Mouse (Mus musculus): Measurements from ENCODE around the gene Cnn3. TPM values are rescaled to one million over a fixed set of nuclear protein-coding genes. Genes with fewer than 3 reads are reported as not detected.

The Cnn3 gene
- polyA plus RNA-seq, 1 experiment from 2014 or later: 668 TPM

DNA sequence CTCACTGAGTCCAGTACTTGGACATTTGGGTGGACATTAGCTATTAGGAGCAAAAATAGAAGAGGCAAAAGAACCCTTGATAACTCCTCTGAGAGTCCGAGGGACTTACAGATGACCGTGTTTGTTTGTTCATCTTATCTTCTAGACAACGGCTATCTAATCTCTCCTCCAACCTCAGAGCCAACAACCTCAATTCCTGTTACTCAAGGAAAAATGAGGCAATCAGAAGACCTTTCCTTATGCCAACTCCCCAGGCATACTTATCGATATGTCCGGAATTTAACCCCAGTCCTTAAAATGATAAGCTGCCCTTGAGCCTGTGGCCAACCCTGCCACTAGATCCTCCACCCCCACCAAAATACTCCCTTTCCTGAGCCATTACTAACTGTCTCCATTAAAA lies 74.4 kb downstream of the Cnn3 start:
- no peaks in the 10 kb centered on the region for H3K27me3 ChIP-seq (ENCODE audit: insufficient read depth, low read length)
- ATAC-seq (ENCODE audit: low FRiP score, low TSS enrichment): no peak
- H3K36me3 ChIP-seq (ENCODE audit: insufficient read depth, low read length): no peaks in the 10 kb centered on the region
- H3K4me3 ChIP-seq (ENCODE audit: low read length): no peak overlapping the region
- H3K9ac ChIP-seq (replicated peaks; ENCODE audit: low read length): no peak overlapping the region
- no peaks in the 10 kb centered on the region; the same call in 1 of the 2 replicates for H3K4me1 ChIP-seq (ENCODE audit: insufficient read depth, low read length)
- WGBS: 88% methylated on average over 5 of the region's 5 CpGs
- H3K27ac ChIP-seq (ENCODE audit: low read length): no peak overlapping the region
- H3K4me2 ChIP-seq (replicated peaks; ENCODE audit: low read depth, low read length): no peak overlapping the region
- no peaks in the 10 kb centered on the region for H3K9me3 ChIP-seq (ENCODE audit: low read length)

DNA sequence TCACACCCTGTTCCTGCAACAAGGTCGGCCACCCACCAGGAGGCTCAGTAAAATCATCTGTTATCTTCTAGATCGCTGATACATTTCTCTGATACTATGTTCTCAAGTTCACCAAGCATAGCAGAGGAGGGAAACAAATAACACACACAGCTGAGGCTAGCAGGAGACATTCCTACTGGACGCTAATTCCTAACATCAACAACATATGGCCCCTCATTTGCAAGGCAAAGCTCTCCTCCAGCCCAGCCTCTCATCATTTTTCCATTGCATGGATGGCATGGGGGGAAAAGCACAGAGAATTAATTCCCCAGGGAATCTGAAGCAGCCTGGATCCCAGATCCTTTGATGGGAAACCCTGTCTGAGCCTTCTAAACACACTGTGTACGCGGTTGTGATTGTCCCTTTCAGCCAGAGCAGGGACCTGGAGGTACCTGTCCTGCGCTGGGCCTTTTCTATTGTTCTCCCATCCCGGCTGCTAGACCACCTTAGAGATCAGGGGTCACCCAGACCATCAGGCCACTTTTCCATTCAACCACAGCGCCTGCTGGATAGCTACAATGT lies 78.7 kb downstream of the Cnn3 start:
- ATAC-seq (ENCODE audit: low FRiP score, low TSS enrichment): no peak
- H3K4me2 ChIP-seq (replicated peaks; ENCODE audit: low read depth, low read length): no peak overlapping the region
- no peaks in the 10 kb centered on the region for H3K9me3 ChIP-seq (ENCODE audit: low read length)
- WGBS: 82% methylated on average over 8 of the region's 8 CpGs
- H3K9ac ChIP-seq (replicated peaks; ENCODE audit: low read length): no peak overlapping the region
- H3K4me3 ChIP-seq (ENCODE audit: low read length): no peak overlapping the region
- H3K27ac ChIP-seq (ENCODE audit: low read length): no peak overlapping the region
- H3K4me1 ChIP-seq (ENCODE audit: insufficient read depth, low read length): no peaks in the 10 kb centered on the region; the same call in 1 of the 2 replicates
- H3K36me3 ChIP-seq (ENCODE audit: insufficient read depth, low read length): no peaks in the 10 kb centered on the region
- H3K27me3 ChIP-seq (ENCODE audit: insufficient read depth, low read length): no peaks in the 10 kb centered on the region

DNA sequence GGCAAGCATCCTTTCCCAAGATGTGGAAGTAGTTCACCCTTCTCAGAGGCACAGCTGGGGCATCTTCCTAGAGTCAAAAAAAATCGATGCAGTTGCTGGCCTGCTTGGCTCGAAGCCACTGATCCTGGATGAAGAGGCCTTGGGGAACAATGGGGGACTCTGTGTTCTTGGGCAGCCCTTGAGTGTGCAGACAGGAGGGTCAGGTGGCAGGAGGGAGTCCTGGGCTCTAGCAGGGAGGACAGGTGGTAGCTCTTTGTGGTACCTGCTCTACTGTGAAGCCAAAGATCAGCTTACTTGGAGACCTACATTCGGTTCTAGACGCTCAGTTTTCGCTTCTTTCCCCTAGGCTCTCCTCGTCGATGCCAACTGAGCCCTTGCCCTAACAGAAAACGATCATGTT lies 79.9 kb downstream of the Cnn3 start:
- WGBS: 83% methylated on average over 8 of the region's 8 CpGs
- H3K4me3 ChIP-seq (ENCODE audit: low read length): no peak overlapping the region
- no peak overlapping the region for H3K4me2 ChIP-seq (replicated peaks; ENCODE audit: low read depth, low read length)
- ATAC-seq (ENCODE audit: low FRiP score, low TSS enrichment): 0 out of 2 replicates have a peak, but pooled peaks have one; percentile 23
- no peak overlapping the region for H3K9ac ChIP-seq (replicated peaks; ENCODE audit: low read length)
- H3K27ac ChIP-seq (ENCODE audit: low read length): no peak overlapping the region
- H3K27me3 ChIP-seq (ENCODE audit: insufficient read depth, low read length): no peaks in the 10 kb centered on the region
- H3K36me3 ChIP-seq (ENCODE audit: insufficient read depth, low read length): no peaks in the 10 kb centered on the region
- H3K9me3 ChIP-seq (ENCODE audit: low read length): no peaks in the 10 kb centered on the region
- no peaks in the 10 kb centered on the region for H3K4me1 ChIP-seq (ENCODE audit: insufficient read depth, low read length)

DNA sequence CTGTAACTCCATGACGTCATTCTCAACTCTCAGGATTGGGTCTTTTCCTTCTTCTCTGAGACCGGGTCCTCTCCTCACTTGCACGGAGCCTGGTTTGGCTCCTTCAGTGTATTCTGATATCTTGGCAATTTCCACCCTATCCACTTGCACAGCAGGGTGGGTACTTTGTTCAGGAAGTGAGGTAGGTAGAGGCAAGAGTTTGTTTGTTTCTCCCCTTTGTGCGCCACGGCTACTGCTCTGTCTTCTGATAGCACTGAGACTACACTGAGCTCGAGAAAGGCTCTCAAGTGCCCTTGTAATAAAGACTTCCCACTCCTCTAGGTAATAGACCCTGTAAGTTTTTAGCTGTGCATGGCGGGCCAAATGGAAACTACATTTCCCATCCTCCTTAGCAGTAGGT lies 80.5 kb downstream of the Cnn3 start:
- WGBS: 85% methylated on average over 7 of the region's 7 CpGs
- no peak for ATAC-seq (ENCODE audit: low FRiP score, low TSS enrichment)
- H3K4me3 ChIP-seq (ENCODE audit: low read length): no peak overlapping the region
- H3K36me3 ChIP-seq (ENCODE audit: insufficient read depth, low read length): no peaks in the 10 kb centered on the region
- no peaks in the 10 kb centered on the region for H3K27me3 ChIP-seq (ENCODE audit: insufficient read depth, low read length)
- H3K9me3 ChIP-seq (ENCODE audit: low read length): no peaks in the 10 kb centered on the region
- H3K27ac ChIP-seq (ENCODE audit: low read length): no peak overlapping the region
- no peak overlapping the region for H3K4me2 ChIP-seq (replicated peaks; ENCODE audit: low read depth, low read length)
- no peak overlapping the region for H3K9ac ChIP-seq (replicated peaks; ENCODE audit: low read length)
- no peaks in the 10 kb centered on the region for H3K4me1 ChIP-seq (ENCODE audit: insufficient read depth, low read length)

DNA sequence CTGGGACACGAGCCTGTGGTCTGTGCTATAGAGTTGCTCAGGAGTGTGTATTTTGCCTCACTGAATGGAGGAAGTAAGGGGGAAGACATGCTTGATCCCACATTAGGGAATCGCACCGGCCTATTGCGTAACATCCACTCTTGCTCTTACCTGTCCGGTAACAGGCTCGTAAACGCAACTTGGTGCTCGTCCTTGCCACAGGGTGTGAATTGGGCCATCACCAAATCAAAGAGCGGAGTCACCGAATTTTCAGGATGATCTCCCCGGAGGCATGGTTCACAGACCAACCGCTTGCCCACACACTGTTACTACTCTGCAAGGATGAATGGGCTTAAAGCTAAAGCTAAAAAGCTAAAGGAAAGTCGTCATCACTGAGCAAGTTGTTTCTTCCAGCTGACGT lies 81.4 kb downstream of the Cnn3 start:
- H3K27me3 ChIP-seq (ENCODE audit: insufficient read depth, low read length): no peaks in the 10 kb centered on the region
- H3K4me2 ChIP-seq (replicated peaks; ENCODE audit: low read depth, low read length): no peak overlapping the region
- no peaks in the 10 kb centered on the region for H3K9me3 ChIP-seq (ENCODE audit: low read length)
- no peaks in the 10 kb centered on the region for H3K4me1 ChIP-seq (ENCODE audit: insufficient read depth, low read length)
- H3K9ac ChIP-seq (replicated peaks; ENCODE audit: low read length): no peak overlapping the region
- 88% methylated on average over 14 of the region's 14 CpGs for WGBS
- no peak overlapping the region for H3K4me3 ChIP-seq (ENCODE audit: low read length)
- no peaks in the 10 kb centered on the region for H3K36me3 ChIP-seq (ENCODE audit: insufficient read depth, low read length)
- ATAC-seq (ENCODE audit: low FRiP score, low TSS enrichment): no peak
- H3K27ac ChIP-seq (ENCODE audit: low read length): no peak overlapping the region

Other genes starting within 250 kb of the Cnn3 start
- gene Tmem56, start 143.4 kb upstream of the Cnn3 start, polyA plus RNA-seq (2015; fragmentation: Nextera tagmentation; extraction: Ambion mirVana): 1.5 and 1.6 TPM in 2 replicates
- gene Alg14, start 134.7 kb upstream of the Cnn3 start, polyA plus RNA-seq (2015; fragmentation: Nextera tagmentation; extraction: Ambion mirVana): 42.0 and 43.5 TPM in 2 replicates
- gene Slc44a3, start 105.9 kb downstream of the Cnn3 start, polyA plus RNA-seq (2015; fragmentation: Nextera tagmentation; extraction: Ambion mirVana): 13.2 and 13.5 TPM in 2 replicates
- not detected in 2 replicates for gene 4930432M17Rik, start 244.3 kb downstream of the Cnn3 start, polyA plus RNA-seq (2015; fragmentation: Nextera tagmentation; extraction: Ambion mirVana)

Data from kidney, embryonic 16.5 days (tissue).